Mouse (Mus musculus) CH12.LX (cell line): ENCODE measurements at regions not wholly inside any gene's neighbourhood (a gene's known extent, or its start where the extent isn't known, plus 50 kb on each side); places are given as distances from the start of the nearest gene placed in this dataset.

Source experiments
- DNase-seq: peaks from one replicate; pipeline ENCODE4 v3.0.0-alpha.2; 2013; ENCODE audit errors: extremely low read depth
- H3K27ac ChIP-seq: 2 replicates; pipeline ENCODE4 v1.5.1; 2012; ENCODE audit warnings: low read depth, mild to moderate bottlenecking, control low read depth, moderate library complexity; ENCODE audit not compliant: insufficient read depth
- H3K27me3 ChIP-seq: replicated peaks from 2 replicates; pipeline ENCODE3; 2012; ENCODE audit warnings: inconsistent platforms
- H3K36me3 ChIP-seq, 2 experiments: replicated peaks in 1 of 2; 2 replicates each; pipeline versions ENCODE3 to v1.6.1; 2012; ENCODE audit warnings: inconsistent platforms in 1 of 2, low read length in 1 of 2, mild to moderate bottlenecking in 1 of 2, mixed read lengths in 1 of 2, moderate library complexity in 1 of 2; ENCODE audit not compliant: control insufficient read depth in 1 of 2, insufficient read depth in 1 of 2
- H3K4me1 ChIP-seq, 2 experiments: 2 replicates each; pipeline ENCODE4 v1.6.1; 2012; ENCODE audit warnings: inconsistent platforms in 1 of 2, moderate library complexity in 1 of 2; ENCODE audit not compliant: insufficient read depth in 2 of 2, control insufficient read depth in 1 of 2
- H3K4me2 ChIP-seq: 2 replicates; pipeline ENCODE4 v1.6.1; 2012; ENCODE audit warnings: low read depth, mild to moderate bottlenecking, control low read depth; ENCODE audit not compliant: poor library complexity, insufficient read depth, severe bottlenecking
- H3K4me3 ChIP-seq, 3 experiments: fragments of 150-350 bp in 1 of 3; sonication (generic) in 1 of 3; replicated peaks in 1 of 3; 2 replicates each; pipeline versions ENCODE3 to v1.5.1; 2011 to 2012; ENCODE audit warnings: low read depth in 2 of 3, low read length in 2 of 3, mild to moderate bottlenecking in 2 of 3, moderate library complexity in 2 of 3, control low read depth in 1 of 3, improper control_type of control experiment in 1 of 3, inconsistent platforms in 1 of 3, mixed read lengths in 1 of 3; ENCODE audit not compliant: poor library complexity in 1 of 3
- H3K79me2 ChIP-seq: replicated peaks from 2 replicates; pipeline ENCODE4 v1.6.1; 2012; ENCODE audit warnings: mild to moderate bottlenecking, moderate library complexity; ENCODE audit not compliant: control insufficient read depth, poor library complexity, insufficient read depth, severe bottlenecking; ENCODE audit errors: extremely low read depth
- H3K9ac ChIP-seq: 2 replicates; pipeline ENCODE4 v1.6.1; 2012; ENCODE audit warnings: low read depth, mild to moderate bottlenecking, control low read depth, moderate library complexity; ENCODE audit not compliant: insufficient read depth
- H3K9me3 ChIP-seq: replicated peaks from 2 replicates; pipeline ENCODE3; 2012; ENCODE audit warnings: low read length, inconsistent platforms, mixed read lengths
- BHLHE40 ChIP-seq: IDR thresholded peaks from 2 replicates; pipeline ENCODE4 v1.6.1; 2011; ENCODE audit warnings: mild to moderate bottlenecking, low read depth, low read length, improper control_type of control experiment
- CHD1 ChIP-seq: IDR thresholded peaks from 2 replicates; pipeline ENCODE4 v1.6.1; 2012; ENCODE audit warnings: low read depth, low read length, improper control_type of control experiment, inconsistent platforms
- E2F4 ChIP-seq: IDR thresholded peaks from 2 replicates; pipeline ENCODE4 v1.6.1; 2011; ENCODE audit warnings: low read depth, low read length, improper control_type of control experiment; ENCODE audit not compliant: insufficient replicate concordance
- ELF1 ChIP-seq: IDR thresholded peaks from 2 replicates; pipeline ENCODE4 v1.6.1; 2014; ENCODE audit warnings: low read depth, mild to moderate bottlenecking, inconsistent platforms, low read length, improper control_type of control experiment
- EP300 ChIP-seq: IDR thresholded peaks from 2 replicates; pipeline ENCODE4 v1.6.1; 2011; ENCODE audit warnings: low read length, improper control_type of control experiment
- ETS1 ChIP-seq: conservative IDR thresholded peaks from 2 replicates; pipeline ENCODE4 v1.6.1; 2012; ENCODE audit warnings: low read depth, mild to moderate bottlenecking, inconsistent platforms, low read length, improper control_type of control experiment, moderate library complexity
- GABPA ChIP-seq: IDR thresholded peaks from 2 replicates; pipeline ENCODE4 v1.6.1; 2012; ENCODE audit warnings: low read depth, low read length, improper control_type of control experiment, inconsistent platforms; ENCODE audit not compliant: insufficient replicate concordance
- HCFC1 ChIP-seq: IDR thresholded peaks from 2 replicates; pipeline ENCODE4 v1.6.1; 2012; ENCODE audit warnings: low read depth, mild to moderate bottlenecking, inconsistent platforms, low read length, improper control_type of control experiment
- IRF4 ChIP-seq: IDR thresholded peaks from 2 replicates; pipeline ENCODE4 v1.6.1; 2014; ENCODE audit warnings: low read depth, mild to moderate bottlenecking, inconsistent platforms, low read length, improper control_type of control experiment
- JUN ChIP-seq: IDR thresholded peaks from 2 replicates; pipeline ENCODE4 v1.6.1; 2011; ENCODE audit warnings: low read depth, mild to moderate bottlenecking, low read length, improper control_type of control experiment, moderate library complexity; ENCODE audit not compliant: insufficient read depth
- MAFK ChIP-seq: IDR thresholded peaks from 2 replicates; pipeline ENCODE4 v1.6.1; 2011; ENCODE audit warnings: low read length, improper control_type of control experiment; ENCODE audit not compliant: insufficient replicate concordance
- MAX ChIP-seq: IDR thresholded peaks from 2 replicates; pipeline ENCODE4 v1.6.1; 2011; ENCODE audit warnings: low read length, improper control_type of control experiment
- MXI1 ChIP-seq: IDR thresholded peaks from 2 replicates; pipeline ENCODE4 v1.6.1; 2011; ENCODE audit warnings: mild to moderate bottlenecking, low read depth, low read length, improper control_type of control experiment
- MYC ChIP-seq: IDR thresholded peaks from 2 replicates; pipeline ENCODE4 v1.6.1; 2011; ENCODE audit warnings: low read depth, mild to moderate bottlenecking, improper control_type of control experiment, low read length
- NRF1 ChIP-seq: IDR thresholded peaks from 2 replicates; pipeline ENCODE4 v1.6.1; 2014; ENCODE audit warnings: low read depth, mild to moderate bottlenecking, inconsistent platforms, low read length, improper control_type of control experiment, moderate library complexity
- POLR2A ChIP-seq: IDR thresholded peaks from 2 replicates; pipeline ENCODE4 v1.6.1; 2011; ENCODE audit warnings: low read depth, mild to moderate bottlenecking, improper control_type of control experiment, low read length
- TCF12 ChIP-seq: IDR thresholded peaks from 2 replicates; pipeline ENCODE4 v1.6.1; 2014; ENCODE audit warnings: low read depth, mild to moderate bottlenecking, inconsistent platforms, low read length, improper control_type of control experiment
- USF2 ChIP-seq: conservative IDR thresholded peaks from 2 replicates; pipeline ENCODE4 v1.6.1; 2011; ENCODE audit warnings: low read depth, low read length, improper control_type of control experiment
- ZC3H11A ChIP-seq: IDR thresholded peaks from 2 replicates; pipeline ENCODE4 v1.6.1; 2012; ENCODE audit warnings: low read depth, mild to moderate bottlenecking, inconsistent platforms, low read length, improper control_type of control experiment
- ZKSCAN1 ChIP-seq: IDR thresholded peaks from 2 replicates; pipeline ENCODE4 v1.6.1; 2012; ENCODE audit warnings: low read depth, inconsistent platforms, low read length, improper control_type of control experiment, borderline replicate concordance
- dilution Hi-C: fragments of 300-500 bp; cut with MboI; formaldehyde crosslinking; loops from 2 replicates; pipeline ENCODE4 v1.14.3; 2020; ENCODE audit warnings: low sequenced_read_pairs; ENCODE audit not compliant: extremely low pct_unique_long_range_greater_than_20kb, extremely low pct_ligation_motif_present
- in situ Hi-C: fragments of 300-500 bp; cut with MboI; formaldehyde crosslinking; loops from 3 replicates; pipeline ENCODE4 v1.14.3; 2019; ENCODE audit warnings: low sequenced_read_pairs, low pct_ligation_motif_present, low pct_unique_long_range_greater_than_20kb, mixed read lengths

- DNase-seq: no peak
- H3K36me3 ChIP-seq: no peaks in the 10 kb centered on the region
- no peak overlapping the region for H3K4me2 ChIP-seq
- no peak overlapping the region for H3K9ac ChIP-seq
- H3K27ac ChIP-seq: no peak overlapping the region
- in situ Hi-C loops: no loop called here
- no peaks in the 10 kb centered on the region for H3K27me3 ChIP-seq
- dilution Hi-C loops: no loop called here
- no peaks in the 10 kb centered on the region for H3K79me2 ChIP-seq
- TF ChIP-seq MXI1: no peak
- TF ChIP-seq USF2: no peak
- no peak for TF ChIP-seq CHD1
- no peak for TF ChIP-seq EP300
- no peak for TF ChIP-seq ZC3H11A
- TF ChIP-seq NRF1: no peak
- TF ChIP-seq BHLHE40: no peak
- TF ChIP-seq POLR2A: no peak
- TF ChIP-seq IRF4: no peak
- no peak for TF ChIP-seq TCF12
- no peak for TF ChIP-seq ETS1
- no peak for TF ChIP-seq ELF1
- TF ChIP-seq JUN: no peak
- no peak for TF ChIP-seq E2F4
- no peak for TF ChIP-seq ZKSCAN1
- TF ChIP-seq MAFK: no peak
- no peak for TF ChIP-seq MYC
- TF ChIP-seq HCFC1: no peak
- TF ChIP-seq MAX: no peak
- no peaks in the 10 kb centered on the region for H3K4me1 ChIP-seq
- H3K4me3 ChIP-seq: no peak overlapping the region
- H3K9me3 ChIP-seq: peaks cover 64% of the 10 kb centered on the region
These were observed 277.5 kb upstream of the Mpped2 start for GRCm38 (mm10) chr2:106415474-106416019.

- Histone ChIP-seq H3K9me3 (peaks cover 44% of the 10 kb centered on the region), H3K27me3 (no peaks in the 10 kb centered on the region), H3K4me1 (no peaks in the 10 kb centered on the region), H3K36me3 (no peaks in the 10 kb centered on the region), H3K27ac (no peak overlapping the region), H3K9ac (no peak overlapping the region), H3K4me2 (no peak overlapping the region), H3K79me2 (no peaks in the 10 kb centered on the region), H3K4me3 (no peak overlapping the region)
- in situ Hi-C loops (no loop called here), dilution Hi-C loops (no loop called here)
- no peak for DNase-seq
- no peak for TF ChIP-seq ELF1
- TF ChIP-seq GABPA: no peak
These were observed 274.9 kb upstream of the Mpped2 start for GRCm38 (mm10) chr2:106418181-106418580.
